Mouse (Mus musculus) intestine, postnatal 0 days (tissue): ENCODE results near the gene Itm2b. TPM values are rescaled to one million over a fixed set of nuclear protein-coding genes. Genes with fewer than 3 reads are reported as not detected.

Experiments used
- ATAC-seq: fragments of 200-750 bp; cut with Nextera tagmentation; 2 replicates; pipeline ENCODE4 v1.8.0; 2017; ENCODE audit warnings: mild to moderate bottlenecking, moderate TSS enrichment, moderate library complexity
- H3K27ac ChIP-seq: fragments of 300-500 bp; sonication (generic); 2 replicates; pipeline ENCODE4 v1.5.1; 2014; ENCODE audit warnings: mild to moderate bottlenecking, low read depth, low read length, moderate library complexity
- H3K27me3 ChIP-seq: fragments of 300-500 bp; sonication (generic); replicated peaks from 2 replicates; pipeline ENCODE4 v1.6.1; 2014; ENCODE audit warnings: low read length, mixed read lengths; ENCODE audit not compliant: control insufficient read depth, insufficient read depth
- H3K36me3 ChIP-seq: fragments of 300-500 bp; sonication (generic); 2 replicates; pipeline ENCODE4 v1.6.1; 2014; ENCODE audit warnings: mild to moderate bottlenecking, moderate library complexity; ENCODE audit not compliant: control insufficient read depth, insufficient read depth
- H3K4me1 ChIP-seq: fragments of 300-500 bp; sonication (generic); replicated peaks from 2 replicates; pipeline ENCODE4 v1.6.1; 2014; ENCODE audit warnings: antibody characterized with exemption, low read length, mixed read lengths; ENCODE audit not compliant: control insufficient read depth, insufficient read depth
- H3K4me2 ChIP-seq: fragments of 300-500 bp; sonication (generic); replicated peaks from 2 replicates; pipeline ENCODE4 v1.6.1; 2014; ENCODE audit warnings: low read depth, mild to moderate bottlenecking, moderate library complexity
- H3K4me3 ChIP-seq: fragments of 300-500 bp; sonication (generic); 2 replicates; pipeline ENCODE4 v1.5.1; 2014; ENCODE audit warnings: low read depth, low read length
- H3K9ac ChIP-seq: fragments of 300-500 bp; sonication (generic); 2 replicates; pipeline ENCODE4 v1.6.1; 2014; ENCODE audit warnings: mild to moderate bottlenecking, low read depth, low read length
- H3K9me3 ChIP-seq: fragments of 300-500 bp; sonication (generic); 2 replicates; pipeline ENCODE4 v1.6.1; 2016; ENCODE audit warnings: mixed run types; ENCODE audit not compliant: control insufficient read depth
- CTCF ChIP-seq: sonication (generic); IDR thresholded peaks from 2 replicates; pipeline ENCODE4 v1.5.1; 2016; ENCODE audit warnings: low read depth, mild to moderate bottlenecking, control low read depth, antibody characterized with exemption, moderate library complexity
- WGBS: fragments of 180-500 bp; shearing (Covaris S2); extraction: QIAGEN DNeasy Blood & Tissue Kit; methylation state at CpG from one replicate; pipeline ENCODE4 v1.1.7; 2014; 5-methylcytosine and 5-hydroxymethylcytosine counted together
- polyA plus RNA-seq: library from polyadenylated mRNA; unstranded; fragments of >200 nt; fragmentation: Nextera tagmentation; extraction: Ambion mirVana; gene quantifications from 2 replicates; pipeline ENCODE4 v1.2.1, GENCODE M21; 2015

Gene Itm2b
- polyA plus RNA-seq, 1 experiment from 2014 or later: 1,587 TPM

- Histone ChIP-seq H3K4me2 (peak overlapping the region; percentile 70), H3K36me3 (peaks cover 30% of the 10 kb centered on the region), H3K4me1 (peaks cover 3% of the 10 kb centered on the region; the same call in 1 of the 2 replicates), H3K9ac (no peak overlapping the region), H3K27me3 (no peaks in the 10 kb centered on the region), H3K9me3 (no peaks in the 10 kb centered on the region), H3K27ac (peak overlapping the region; percentile 36; the same call in 1 of the 2 replicates), H3K4me3 (peak overlapping the region; percentile 97)
- 36% methylated on average over 9 of the region's 9 CpGs for WGBS
- no peak for TF ChIP-seq CTCF
- no peak for ATAC-seq
These were observed 2.4 kb downstream of the Itm2b start for GRCm38 (mm10) chr14:73382699-73383098.

GRCm38 (mm10) chr14:73381559-73381958 is 3.5 kb downstream of the Itm2b start:
- no peaks in the 10 kb centered on the region for H3K9me3 ChIP-seq
- H3K4me3 ChIP-seq: no peak overlapping the region
- no peak for ATAC-seq
- 62% methylated on average over 4 of the region's 4 CpGs for WGBS
- no peak for TF ChIP-seq CTCF
- no peaks in the 10 kb centered on the region for H3K27me3 ChIP-seq
- H3K36me3 ChIP-seq: peaks cover 30% of the 10 kb centered on the region
- peaks cover 3% of the 10 kb centered on the region; the same call in 1 of the 2 replicates for H3K4me1 ChIP-seq
- no peak overlapping the region for H3K27ac ChIP-seq
- peak overlapping the region; percentile 70 for H3K4me2 ChIP-seq
- no peak overlapping the region for H3K9ac ChIP-seq

GRCm38 (mm10) chr14:73377804-73378203 is 7.3 kb downstream of the Itm2b start:
- no peaks in the 10 kb centered on the region for H3K27me3 ChIP-seq
- no peak for ATAC-seq
- H3K4me2 ChIP-seq: no peak overlapping the region
- H3K9ac ChIP-seq: no peak overlapping the region
- H3K9me3 ChIP-seq: no peaks in the 10 kb centered on the region
- TF ChIP-seq CTCF: no peak
- H3K4me1 ChIP-seq: peaks cover 7% of the 10 kb centered on the region; the same call in 1 of the 2 replicates
- WGBS: 72% methylated on average over 6 of the region's 6 CpGs
- no peak overlapping the region for H3K27ac ChIP-seq
- H3K36me3 ChIP-seq: peaks cover 30% of the 10 kb centered on the region
- no peak overlapping the region for H3K4me3 ChIP-seq

GRCm38 (mm10) chr14:73376920-73377319 is 8.2 kb downstream of the Itm2b start:
- Histone ChIP-seq H3K4me1 (peaks cover 10% of the 10 kb centered on the region; the same call in 1 of the 2 replicates), H3K9ac (no peak overlapping the region), H3K27ac (no peak overlapping the region; the same call in 1 of the 2 replicates), H3K36me3 (peaks cover 29% of the 10 kb centered on the region), H3K9me3 (no peaks in the 10 kb centered on the region), H3K4me3 (no peak overlapping the region), H3K4me2 (no peak overlapping the region), H3K27me3 (no peaks in the 10 kb centered on the region)
- no peak for TF ChIP-seq CTCF
- no peak for ATAC-seq
- 51% methylated on average over 6 of the region's 6 CpGs for WGBS

GRCm38 (mm10) chr14:73375903-73376302 is 9.2 kb downstream of the Itm2b start:
- 0 out of 2 replicates have a peak overlapping the region, but pooled peaks have one; percentile 18 for H3K4me2 ChIP-seq
- no peak overlapping the region for H3K4me3 ChIP-seq
- no peak for ATAC-seq
- H3K36me3 ChIP-seq: peaks cover 22% of the 10 kb centered on the region
- no peak for TF ChIP-seq CTCF
- H3K9me3 ChIP-seq: no peaks in the 10 kb centered on the region
- H3K27me3 ChIP-seq: no peaks in the 10 kb centered on the region
- H3K4me1 ChIP-seq: peaks cover 10% of the 10 kb centered on the region; the same call in 1 of the 2 replicates
- peak overlapping the region; percentile 88 for H3K27ac ChIP-seq
- no peak overlapping the region for H3K9ac ChIP-seq
- 34% methylated on average over 8 of the region's 8 CpGs for WGBS

- WGBS: 78% methylated on average over 8 of the region's 8 CpGs
- H3K27ac ChIP-seq: peak overlapping the region; percentile 88
These were observed 9.6 kb downstream of the Itm2b start for GRCm38 (mm10) chr14:73375445-73375844.

More at GRCm38 (mm10) chr14:73375445-73375844, 9.6 kb downstream of the Itm2b start:
- H3K4me3 ChIP-seq: no peak overlapping the region
- 0 out of 2 replicates have a peak overlapping the region, but pooled peaks have one; percentile 18 for H3K4me2 ChIP-seq
- H3K27me3 ChIP-seq: no peaks in the 10 kb centered on the region
- ATAC-seq: no peak
- H3K4me1 ChIP-seq: peaks cover 10% of the 10 kb centered on the region; the same call in 1 of the 2 replicates
- H3K9ac ChIP-seq: no peak overlapping the region
- H3K36me3 ChIP-seq: peaks cover 19% of the 10 kb centered on the region
- H3K9me3 ChIP-seq: no peaks in the 10 kb centered on the region
- TF ChIP-seq CTCF: no peak
